Comparison of ENCODE assay signal across 9 mouse cellular contexts in genomic region chr13:21717397-21718357, GRCm38 (mm10). TPM values are rescaled to one million over a fixed set of nuclear protein-coding genes. Genes with fewer than 3 reads are reported as not detected.
DNase-seq lines count a peak whose midpoint lies in the region; ATAC-seq and TF ChIP-seq lines count a peak whose summit lies in the region.
"Not testable (repeated sequence)": the region's sequence is repeated elsewhere in the genome, so short reads cannot be mapped to it uniquely, and the experiment has no call there.
"Had no signal": no experiment of that assay in that cellular context is flagged by ENCODE, and none has a peak within 500 bp of the region (broad histone marks: within the 10 kb centered on the region; RNA-seq: fewer than 3 reads in every experiment).

Gene Hist1h3h, plus strand, starts transcription at chr13:21717659.

- peak within 1 kb of the TSS; percentile 14 to 56 for H3K4me3 ChIP-seq in MEL (ENCODE audit: control insufficient read depth in 1 of 2, insufficient read depth in 1 of 2, low read depth in 2 of 2, low read length in 2 of 2)
- H3K4me3 ChIP-seq in cerebellum, adult 2 months (replicated peaks; ENCODE audit: insufficient read depth, low read depth, low read length): peak within 1 kb of the TSS; percentile 39
- H3K4me3 ChIP-seq in forebrain, postnatal 0 days (ENCODE audit: low read depth, low read length): peak within 1 kb of the TSS; percentile 47
- peak within 1 kb of the TSS; percentile 47 for H3K4me3 ChIP-seq in lung, embryonic 14.5 days (ENCODE audit: low read depth, low read length)

- not testable (repeated sequence) for TF ChIP-seq EP300 in MEL (IDR thresholded peaks at IDR 0.05; ENCODE audit: low read depth in 1 of 2, low read length in 2 of 2)

- 5% methylated on average over 29 of the region's 56 CpGs for WGBS in cerebellum, adult 2 months
- WGBS in forebrain, postnatal 0 days: under 1% methylated on average over 27 of the region's 56 CpGs
- under 1% methylated on average over 26 of the region's 56 CpGs for WGBS in lung, embryonic 14.5 days

- H3K36me3 ChIP-seq in MEL (ENCODE audit: control insufficient read depth in 1 of 2, insufficient read depth in 2 of 2, low read length in 2 of 2): peaks cover 0 to 17% of the 10 kb centered on the region in 2 experiments; a peak in 2 of 4 replicates
- not testable (repeated sequence) for H3K36me3 ChIP-seq in forebrain, postnatal 0 days (ENCODE audit: insufficient read depth); lung, embryonic 14.5 days (ENCODE audit: insufficient read depth)

- not testable (repeated sequence) for H3K4me1 ChIP-seq in MEL (ENCODE audit: control insufficient read depth in 1 of 2, insufficient read depth in 2 of 2, low read length in 2 of 2); cerebellum, adult 2 months (ENCODE audit: control insufficient read depth, insufficient read depth, low read length); lung, embryonic 14.5 days (ENCODE audit: insufficient read depth)
- peaks cover 21% of the 10 kb centered on the region for H3K4me1 ChIP-seq in forebrain, postnatal 0 days (ENCODE audit: insufficient read depth)

- H3K9ac ChIP-seq in MEL (ENCODE audit: control insufficient read depth, low read depth, low read length, poor library complexity, severe bottlenecking): peak within 1 kb of the TSS; percentile 86
- H3K9ac ChIP-seq in forebrain, postnatal 0 days: peak within 1 kb of the TSS; percentile 69
- peak within 1 kb of the TSS; percentile 81 for H3K9ac ChIP-seq in lung, embryonic 14.5 days

- ATAC-seq in forebrain, postnatal 0 days: peak; percentile 54
- peak; percentile 31 for ATAC-seq in lung, embryonic 14.5 days (ENCODE audit: insufficient read depth)
- ATAC-seq in neutrophil, adult 5-6 weeks (ENCODE audit: extremely low read depth, insufficient number of reproducible peaks, low FRiP score, poor library complexity, severe bottlenecking): peak; percentile 44

- peak within 1 kb of the TSS; percentile 77 for H3K4me2 ChIP-seq in forebrain, postnatal 0 days (ENCODE audit: low read depth)
- peak within 1 kb of the TSS; percentile 86 for H3K4me2 ChIP-seq in lung, embryonic 14.5 days

- not testable (repeated sequence) for TF ChIP-seq RAD21 in MEL (IDR thresholded peaks at IDR 0.05; ENCODE audit: low read depth, low read length)

- DNase-seq in MEL (ENCODE audit: low read depth, low spot score): peak; percentile 96
- peak; percentile 77 to 82 for DNase-seq in cerebellum, adult 2 months
- peak; percentile 96 for DNase-seq in forebrain, postnatal 0 days
- DNase-seq in heart, postnatal 4 days: peak; percentile 84
- DNase-seq in layer of hippocampus, adult 8-10 months (ENCODE audit: low spot score in 2 of 2): peak; percentile 86 to 92
- peak; percentile 98 for DNase-seq in lung, embryonic 14.5 days
- peak; percentile 72 to 86 for DNase-seq in thymus, adult 18-20 months

- not testable (repeated sequence) for TF ChIP-seq CTCF in MEL (IDR thresholded peaks at IDR 0.05 in 2 of 3, conservative IDR thresholded peaks at IDR 0.05 in 1 of 3; ENCODE audit: control insufficient read depth in 1 of 3, insufficient read depth in 1 of 3, low read depth in 2 of 3, low read length in 3 of 3, poor library complexity in 1 of 3, severe bottlenecking in 1 of 3); cerebellum, adult 2 months (IDR thresholded peaks at IDR 0.05; ENCODE audit: borderline replicate concordance, insufficient read depth, low read depth, low read length); forebrain, postnatal 0 days (IDR thresholded peaks at IDR 0.05; ENCODE audit: low read depth); lung, embryonic 14.5 days (IDR thresholded peaks at IDR 0.05; ENCODE audit: low read depth)

- H3K27me3 ChIP-seq in MEL (ENCODE audit: control insufficient read depth in 1 of 2, insufficient read depth in 2 of 2, low read length in 2 of 2); cerebellum, adult 2 months (ENCODE audit: control insufficient read depth, insufficient read depth, low read length); forebrain, postnatal 0 days (ENCODE audit: insufficient read depth, low read length); lung, embryonic 14.5 days (ENCODE audit: insufficient read depth, low read length): not testable (repeated sequence)

- not testable (repeated sequence) for H3K79me2 ChIP-seq in MEL (ENCODE audit: control insufficient read depth, insufficient read depth, low read length, poor library complexity)

- H3K27ac ChIP-seq in MEL (ENCODE audit: control insufficient read depth, low read depth, low read length): peak within 1 kb of the TSS; percentile 96
- H3K27ac ChIP-seq in cerebellum, adult 2 months (ENCODE audit: insufficient read depth, low read length): not testable (repeated sequence)
- H3K27ac ChIP-seq in forebrain, postnatal 0 days (ENCODE audit: low read depth, low read length): peak within 1 kb of the TSS; percentile 88
- peak within 1 kb of the TSS; percentile 98 for H3K27ac ChIP-seq in lung, embryonic 14.5 days (ENCODE audit: low read depth)

- not testable (repeated sequence) for H3K9me3 ChIP-seq in MEL (replicated peaks; ENCODE audit: insufficient read depth, low read length); forebrain, postnatal 0 days (ENCODE audit: low read length); lung, embryonic 14.5 days (ENCODE audit: low read depth, low read length)

- TF ChIP-seq POLR2A in MEL (IDR thresholded peaks at IDR 0.05; ENCODE audit: control insufficient read depth in 1 of 2, insufficient read depth in 1 of 2, low read depth in 1 of 2, low read length in 2 of 2, poor library complexity in 1 of 2): peak; percentile 97
- TF ChIP-seq POLR2A in cerebellum, adult 2 months (IDR thresholded peaks at IDR 0.05; ENCODE audit: borderline replicate concordance, insufficient read depth, low read length): peak; percentile 64; the same call in 1 of the 2 replicates

TF ChIP-seq in MEL, 35 proteins besides CTCF, POLR2A, EP300 and RAD21:
- TF ChIP-seq TBP (IDR thresholded peaks at IDR 0.05; ENCODE audit: low read depth, low read length) (peak; percentile 99), POLR2AphosphoS5 (IDR thresholded peaks at IDR 0.05; ENCODE audit: borderline replicate concordance, low read depth, low read length) (peak; percentile 86; the same call in 1 of the 2 replicates), UBTF (IDR thresholded peaks at IDR 0.05; ENCODE audit: borderline replicate concordance, insufficient read depth, low read depth, low read length) (peak; percentile 80; the same call in 1 of the 2 replicates)

RNA-seq across cellular contexts. Expression of gene Hist1h3h, which starts in this region (rescaled TPM):
- total RNA-seq in MEL (2012; rRNA removed): 3,336 and 3,710 TPM in 2 replicates
- 10 to 100 TPM in 1 of 2 experiments, not detected in 1; 18.4 TPM for polyA plus RNA-seq in MEL (2012; ENCODE audit: insufficient read depth in 1 of 2, insufficient read length in 2 of 2, low read depth in 1 of 2, low replicate concordance in 2 of 2, missing spikeins in 1 of 2)
- 2.9 TPM in 1 of 2 replicates, not detected in the other for polyA plus RNA-seq in cerebellum, adult 2 months (2012; rRNA removed)
- 277 and 308 TPM in 2 replicates for total RNA-seq in forebrain, postnatal 0 days (2014; rRNA removed)
- polyA plus RNA-seq in forebrain, postnatal 0 days (2015; fragmentation: Nextera tagmentation; extraction: Ambion mirVana): 0.75 and 1.3 TPM in 2 replicates
- total RNA-seq in heart, postnatal 4 days (2021): 100 to 1,000 TPM; 719 to 727 TPM
- total RNA-seq in layer of hippocampus, adult 8-10 months (2022): 10 to 100 TPM; 30.3 to 49.1 (median 42.8) TPM
- polyA plus RNA-seq in lung, embryonic 14.5 days (2014; fragmentation: Nextera tagmentation; extraction: Ambion mirVana): 13.9 and 23.8 TPM in 2 replicates
- 15.6 and 19.4 TPM in 2 replicates for total RNA-seq in neutrophil, adult 5-6 weeks (2017)
- polyA plus RNA-seq: urinary bladder, adult 2 months had no signal
